Mouse (Mus musculus): Measurements from ENCODE around the gene Nup50.

Gene Nup50

GRCm38 (mm10) chr15:84950053-84950452, 26.8 kb downstream of the Nup50 start:
- no peak for DNase-seq (ENCODE audit: low spot score in 2 of 2)

- DNase-seq (ENCODE audit: low spot score in 2 of 2): no peak
These were observed 30.0 kb downstream of the Nup50 start for GRCm38 (mm10) chr15:84953259-84953658.

GRCm38 (mm10) chr15:84957851-84958250, 34.6 kb downstream of the Nup50 start:
- no peak for DNase-seq (ENCODE audit: low spot score in 2 of 2)

GRCm38 (mm10) chr15:84958331-84958730, 35.1 kb downstream of the Nup50 start:
- DNase-seq (ENCODE audit: low spot score in 2 of 2): no peak

- DNase-seq (ENCODE audit: low spot score in 2 of 2): no peak
These were observed 36.7 kb downstream of the Nup50 start for GRCm38 (mm10) chr15:84959891-84960290.

- DNase-seq (ENCODE audit: low spot score in 2 of 2): no peak
These were observed 37.5 kb downstream of the Nup50 start for GRCm38 (mm10) chr15:84960692-84961091.

- no peak for DNase-seq (ENCODE audit: low spot score in 2 of 2)
These were observed 39.3 kb downstream of the Nup50 start for GRCm38 (mm10) chr15:84962518-84962917.

- DNase-seq (ENCODE audit: low spot score in 2 of 2): no peak
These were observed 41.6 kb downstream of the Nup50 start for GRCm38 (mm10) chr15:84964771-84965170.

- peak in 1 of 2 experiments; percentile 28 for DNase-seq (ENCODE audit: low spot score in 2 of 2)
These were observed 42.6 kb downstream of the Nup50 start for GRCm38 (mm10) chr15:84965575-84966360.

- DNase-seq (ENCODE audit: low spot score in 2 of 2): peak; percentile 33 to 38
These were observed 45.3 kb downstream of the Nup50 start for GRCm38 (mm10) chr15:84968534-84968933.

- no peak for DNase-seq (ENCODE audit: low spot score in 2 of 2)
These were observed 49.8 kb downstream of the Nup50 start for GRCm38 (mm10) chr15:84972860-84973543.

GRCm38 (mm10) chr15:84973544-84973871, 50.3 kb downstream of the Nup50 start:
- DNase-seq (ENCODE audit: low spot score in 2 of 2): no peak

- DNase-seq (ENCODE audit: low spot score in 2 of 2): no peak
These were observed 52.5 kb downstream of the Nup50 start for GRCm38 (mm10) chr15:84975729-84976128.

- peak; percentile 47 to 48 for DNase-seq (ENCODE audit: low spot score in 2 of 2)
These were observed 58.5 kb downstream of the Nup50 start for GRCm38 (mm10) chr15:84981609-84982313.

- peak in 1 of 2 experiments; percentile 27 for DNase-seq (ENCODE audit: low spot score in 2 of 2)
These were observed 59.7 kb downstream of the Nup50 start for GRCm38 (mm10) chr15:84982888-84983287.

GRCm38 (mm10) chr15:84983721-84984120, 60.5 kb downstream of the Nup50 start:
- DNase-seq (ENCODE audit: low spot score in 2 of 2): no peak

- DNase-seq (ENCODE audit: low spot score in 2 of 2): no peak
These were observed 62.4 kb downstream of the Nup50 start for GRCm38 (mm10) chr15:84985516-84986160.

GRCm38 (mm10) chr15:84986171-84987019, 63.2 kb downstream of the Nup50 start:
- DNase-seq (ENCODE audit: low spot score in 2 of 2): peak; percentile 68 to 70

- DNase-seq (ENCODE audit: low spot score in 2 of 2): peak in 1 of 2 experiments; percentile 35
These were observed 64.0 kb downstream of the Nup50 start for GRCm38 (mm10) chr15:84987020-84987815.
